18 mouse cellular contexts compared by ENCODE assay signal in genomic region chr2:65516703-65517102, GRCm38 (mm10).
"Had no signal": no experiment of that assay in that cellular context is flagged by ENCODE, and none has a peak within 500 bp of the region (broad histone marks: within the 10 kb centered on the region; RNA-seq: fewer than 3 reads in every experiment).

No protein-coding gene starts in this region.

- H3K4me1 ChIP-seq: limb, embryonic 12.5 days; limb, embryonic 15.5 days; liver, embryonic 13.5 days; megakaryocyte, embryonic 14.5 days; midbrain, embryonic 10.5 days had no signal

- H3K4me2 ChIP-seq: limb, embryonic 12.5 days; limb, embryonic 15.5 days; liver, embryonic 13.5 days had no signal

- DNase-seq: kidney, adult 2 months; kidney, postnatal 25 days; layer of hippocampus, postnatal 36 days; liver, embryonic 13.5 days; midbrain, embryonic 14.5 days; right cerebral cortex, adult 18-20 months; right cerebral cortex, postnatal 14 days; right cerebral cortex, postnatal 4 days; thymus, postnatal 25 days had no signal

- H3K9ac ChIP-seq: limb, embryonic 12.5 days; limb, embryonic 15.5 days; liver, embryonic 13.5 days had no signal

- H3K9me3 ChIP-seq: limb, embryonic 12.5 days; limb, embryonic 15.5 days; liver, embryonic 13.5 days; midbrain, embryonic 10.5 days had no signal

- H3K36me3 ChIP-seq: limb, embryonic 12.5 days; limb, embryonic 15.5 days; liver, embryonic 13.5 days; midbrain, embryonic 10.5 days had no signal

- H3K4me3 ChIP-seq: layer of hippocampus, adult 2 months; left cerebral cortex, adult 2 months; limb, embryonic 12.5 days; limb, embryonic 15.5 days; liver, embryonic 13.5 days; megakaryocyte, embryonic 14.5 days; midbrain, embryonic 10.5 days had no signal

- H3K27ac ChIP-seq: kidney, postnatal 0 days; layer of hippocampus, adult 2 months; left cerebral cortex, adult 2 months; limb, embryonic 12.5 days; limb, embryonic 15.5 days; liver, embryonic 13.5 days; midbrain, embryonic 10.5 days; stomach, postnatal 0 days had no signal

- H3K27me3 ChIP-seq: limb, embryonic 12.5 days; limb, embryonic 15.5 days; liver, embryonic 13.5 days; megakaryocyte, embryonic 14.5 days had no signal

- ATAC-seq: intestine, postnatal 0 days had no signal
